Mouse (Mus musculus) v-Abl transformed pro-B cells (cell line): ENCODE results near the gene Gm10053.

Source experiments
- in situ Hi-C, 2 experiments: fragments of 400-800 bp; cut with MboI; formaldehyde crosslinking; loops; one replicate each; pipeline ENCODE4 v1.15.1; 2025; ENCODE audit not compliant: unreplicated experiment in 2 of 2

Gm10053 gene

GRCm38 (mm10) chr19:24875129-24875870 lies at the start of gene Gm10053:
Gm10053 (plus strand) TSS chr19:24875686.
- in situ Hi-C loops = loop anchor here (25.0 kb wide), 2 partner anchors 713 to 1013 kb away; no protein-coding TSS in a partner anchor

GRCm38 (mm10) chr19:24842080-24842479 lies 33.4 kb upstream of the Gm10053 start:
- in situ Hi-C loops = no loop called here

- in situ Hi-C loops = no loop called here
Observed at GRCm38 (mm10) chr19:24845007-24845546, 30.4 kb upstream of the Gm10053 start.

- in situ Hi-C loops = no loop called here
Observed at GRCm38 (mm10) chr19:24848345-24848744, 27.1 kb upstream of the Gm10053 start.

- in situ Hi-C loops = no loop called here
Observed at GRCm38 (mm10) chr19:24848844-24849243, 26.6 kb upstream of the Gm10053 start.

GRCm38 (mm10) chr19:24851456-24852315 lies 23.8 kb upstream of the Gm10053 start:
- in situ Hi-C loops = no loop called here

GRCm38 (mm10) chr19:24861276-24861611 lies 14.2 kb upstream of the Gm10053 start:
- in situ Hi-C loops = no loop called here

GRCm38 (mm10) chr19:24861612-24862451 lies 13.7 kb upstream of the Gm10053 start, which contains the start of gene Pgm5:
Pgm5 (minus strand) TSS chr19:24861855.
- in situ Hi-C loops = no loop called here

GRCm38 (mm10) chr19:24865436-24865835 lies 10.1 kb upstream of the Gm10053 start:
- in situ Hi-C loops = no loop called here

- in situ Hi-C loops = loop anchor here (5.0 kb wide), 4 partner anchors 164 to 569 kb away; no protein-coding TSS in a partner anchor
Observed at GRCm38 (mm10) chr19:24871037-24871635, 4.3 kb upstream of the Gm10053 start.

- in situ Hi-C loops = loop anchor here (5.0 kb wide), 4 partner anchors 167 to 572 kb away; no protein-coding TSS in a partner anchor
Observed at GRCm38 (mm10) chr19:24873873-24874272, 1.6 kb upstream of the Gm10053 start.

GRCm38 (mm10) chr19:24881237-24881636 lies 5.8 kb downstream of the Gm10053 start:
- in situ Hi-C loops = loop anchor here (25.0 kb wide), 2 partner anchors 719 to 1019 kb away; no protein-coding TSS in a partner anchor

- in situ Hi-C loops = loop anchor here (25.0 kb wide), 2 partner anchors 723 to 1023 kb away; no protein-coding TSS in a partner anchor
Observed at GRCm38 (mm10) chr19:24885504-24885903, 10.0 kb downstream of the Gm10053 start.

GRCm38 (mm10) chr19:24886888-24887287 lies 11.4 kb downstream of the Gm10053 start:
- in situ Hi-C loops = loop anchor here (25.0 kb wide), 2 partner anchors 725 to 1025 kb away; no protein-coding TSS in a partner anchor

GRCm38 (mm10) chr19:24896536-24896935 lies 21.1 kb downstream of the Gm10053 start:
- in situ Hi-C loops = loop anchor here (25.0 kb wide), 2 partner anchors 734 to 1034 kb away; no protein-coding TSS in a partner anchor

GRCm38 (mm10) chr19:24897006-24897895 lies 21.8 kb downstream of the Gm10053 start:
- in situ Hi-C loops = loop anchor here (25.0 kb wide), 2 partner anchors 735 to 1035 kb away; no protein-coding TSS in a partner anchor

GRCm38 (mm10) chr19:24897896-24898736 lies 22.6 kb downstream of the Gm10053 start:
- in situ Hi-C loops = loop anchor here (25.0 kb wide), 2 partner anchors 736 to 1036 kb away; no protein-coding TSS in a partner anchor
